Mouse (Mus musculus) adrenal gland, postnatal 25 days (tissue): ENCODE measurements around the gene Abcc1. TPM values are rescaled to one million over a fixed set of nuclear protein-coding genes. Genes with fewer than 3 reads are reported as not detected.
A peak's percentile ranks its signal among the peaks of the same experiment; 100 is the strongest.

Experiments used
- DNase-seq: peaks from one replicate; pipeline ENCODE4 v3.0.0; 2021; ENCODE audit warnings: mixed read lengths
- total RNA-seq: library from RNA; stranded (reverse); gene quantifications from 2 replicates; pipeline ENCODE4 v1.2.3, GENCODE M21; 2021

Gene Abcc1
- total RNA-seq, 1 experiment from 2014 or later = 26.0 TPM

GRCm38 (mm10) chr16:14376352-14376751 is 15.0 kb downstream of the Abcc1 start:
- no peak for DNase-seq

GRCm38 (mm10) chr16:14377321-14377720 is 16.0 kb downstream of the Abcc1 start:
- peak; percentile 13 for DNase-seq

GRCm38 (mm10) chr16:14378654-14379053 is 17.3 kb downstream of the Abcc1 start:
- DNase-seq = no peak

GRCm38 (mm10) chr16:14379888-14380287 is 18.5 kb downstream of the Abcc1 start:
- no peak for DNase-seq

- DNase-seq = peak; percentile 16
Measured at GRCm38 (mm10) chr16:14381061-14381665, 19.8 kb downstream of the Abcc1 start.

- DNase-seq = no peak
Measured at GRCm38 (mm10) chr16:14399303-14399702, 37.9 kb downstream of the Abcc1 start.

- DNase-seq = no peak
Measured at GRCm38 (mm10) chr16:14403507-14403906, 42.1 kb downstream of the Abcc1 start.

- no peak for DNase-seq
Measured at GRCm38 (mm10) chr16:14405636-14406035, 44.3 kb downstream of the Abcc1 start.

GRCm38 (mm10) chr16:14409124-14409523 is 47.8 kb downstream of the Abcc1 start:
- DNase-seq = no peak

- no peak for DNase-seq
Measured at GRCm38 (mm10) chr16:14409776-14410175, 48.4 kb downstream of the Abcc1 start.

- DNase-seq = no peak
Measured at GRCm38 (mm10) chr16:14410611-14411010, 49.3 kb downstream of the Abcc1 start.

- DNase-seq = no peak
Measured at GRCm38 (mm10) chr16:14411156-14411555, 49.8 kb downstream of the Abcc1 start.

- no peak for DNase-seq
Measured at GRCm38 (mm10) chr16:14412551-14412950, 51.2 kb downstream of the Abcc1 start.

- no peak for DNase-seq
Measured at GRCm38 (mm10) chr16:14415206-14415605, 53.8 kb downstream of the Abcc1 start.

GRCm38 (mm10) chr16:14416957-14417618 is 55.7 kb downstream of the Abcc1 start:
- no peak for DNase-seq

- no peak for DNase-seq
Measured at GRCm38 (mm10) chr16:14420496-14421132, 59.3 kb downstream of the Abcc1 start.

- DNase-seq = no peak
Measured at GRCm38 (mm10) chr16:14422081-14422480, 60.7 kb downstream of the Abcc1 start.

- DNase-seq = no peak
Measured at GRCm38 (mm10) chr16:14429371-14429770, 68.0 kb downstream of the Abcc1 start.

- no peak for DNase-seq
Measured at GRCm38 (mm10) chr16:14432996-14433395, 71.6 kb downstream of the Abcc1 start.

- no peak for DNase-seq
Measured at GRCm38 (mm10) chr16:14435526-14435925, 74.2 kb downstream of the Abcc1 start.

GRCm38 (mm10) chr16:14437446-14437982 is 76.2 kb downstream of the Abcc1 start:
- no peak for DNase-seq

GRCm38 (mm10) chr16:14438561-14438960 is 77.2 kb downstream of the Abcc1 start:
- no peak for DNase-seq

GRCm38 (mm10) chr16:14439081-14439480 is 77.7 kb downstream of the Abcc1 start:
- no peak for DNase-seq
